Mouse (Mus musculus) telencephalon, adult 2 months (tissue): ENCODE measurements around the gene Thada.

Experiments used
- DNase-seq: peaks from one replicate; pipeline ENCODE4 v3.0.0-alpha.2; 2011; ENCODE audit warnings: low read depth, low spot score

Thada gene

GRCm38 (mm10) chr17:84372411-84373045 is 93.5 kb downstream of the Thada start:
- no peak for DNase-seq

- no peak for DNase-seq
These were observed 95.6 kb downstream of the Thada start for GRCm38 (mm10) chr17:84370385-84370784.

GRCm38 (mm10) chr17:84369769-84370168 is 96.2 kb downstream of the Thada start:
- DNase-seq: no peak

GRCm38 (mm10) chr17:84368213-84369014 is 97.6 kb downstream of the Thada start:
- no peak for DNase-seq

- DNase-seq: no peak
These were observed 98.3 kb downstream of the Thada start for GRCm38 (mm10) chr17:84367663-84368062.

GRCm38 (mm10) chr17:84365791-84366301 is 100.2 kb downstream of the Thada start:
- no peak for DNase-seq

- DNase-seq: no peak
These were observed 100.8 kb downstream of the Thada start for GRCm38 (mm10) chr17:84365006-84365716.

- no peak for DNase-seq
These were observed 102.6 kb downstream of the Thada start for GRCm38 (mm10) chr17:84363444-84363843.

- no peak for DNase-seq
These were observed 103.3 kb downstream of the Thada start for GRCm38 (mm10) chr17:84362581-84363286.

- DNase-seq: no peak
These were observed 105.0 kb downstream of the Thada start for GRCm38 (mm10) chr17:84361006-84361405.

- no peak for DNase-seq
These were observed 106.2 kb downstream of the Thada start for GRCm38 (mm10) chr17:84359810-84360209.

GRCm38 (mm10) chr17:84358951-84359644 is 106.9 kb downstream of the Thada start:
- no peak for DNase-seq

GRCm38 (mm10) chr17:84357776-84358175 is 108.2 kb downstream of the Thada start:
- DNase-seq: no peak

- DNase-seq: no peak
These were observed 109.7 kb downstream of the Thada start for GRCm38 (mm10) chr17:84356056-84356887.

- no peak for DNase-seq
These were observed 111.0 kb downstream of the Thada start for GRCm38 (mm10) chr17:84355006-84355405.

- DNase-seq: no peak
These were observed 112.1 kb downstream of the Thada start for GRCm38 (mm10) chr17:84353902-84354311.

- DNase-seq: no peak
These were observed 112.6 kb downstream of the Thada start for GRCm38 (mm10) chr17:84353224-84353901.

- no peak for DNase-seq
These were observed 113.2 kb downstream of the Thada start for GRCm38 (mm10) chr17:84352790-84353154.
